Mouse (Mus musculus) brain, embryonic 14.5 days (tissue): ENCODE results near the gene Hspd1. TPM values are rescaled to one million over a fixed set of nuclear protein-coding genes. Genes with fewer than 3 reads are reported as not detected.
A peak's percentile ranks its signal among the peaks of the same experiment; 100 is the strongest.
"Not testable (repeated sequence)": the region's sequence is repeated elsewhere in the genome, so short reads cannot be mapped to it uniquely, and the experiment has no call there.

Experiments
- DNase-seq: peaks from one replicate; pipeline ENCODE4 v3.0.0-alpha.2; 2011; ENCODE audit warnings: low read depth
- CTCF ChIP-seq: fragments of 200-500 bp; IDR thresholded peaks from 2 replicates; pipeline ENCODE4 v1.5.1; 2012; ENCODE audit warnings: inconsistent platforms, mild to moderate bottlenecking, moderate library complexity, borderline replicate concordance; ENCODE audit not compliant: insufficient read depth, insufficient read length; ENCODE audit errors: extremely low read depth
- POLR2A ChIP-seq: fragments of 200-500 bp; IDR thresholded peaks from 2 replicates; pipeline ENCODE4 v1.6.1; 2012; ENCODE audit warnings: mild to moderate bottlenecking, inconsistent platforms, borderline replicate concordance; ENCODE audit not compliant: poor library complexity, insufficient read depth, insufficient read length, severe bottlenecking; ENCODE audit errors: extremely low read depth
- polyA plus RNA-seq: library from polyadenylated mRNA; depleted of rRNA; stranded (reverse); fragments of >200 nt; gene quantifications from 2 replicates; pipeline ENCODE4 v1.2.3, GENCODE M21; 2012; rRNA removed

The Hspd1 gene
- 108 and 128 TPM in 2 replicates for polyA plus RNA-seq

DNA sequence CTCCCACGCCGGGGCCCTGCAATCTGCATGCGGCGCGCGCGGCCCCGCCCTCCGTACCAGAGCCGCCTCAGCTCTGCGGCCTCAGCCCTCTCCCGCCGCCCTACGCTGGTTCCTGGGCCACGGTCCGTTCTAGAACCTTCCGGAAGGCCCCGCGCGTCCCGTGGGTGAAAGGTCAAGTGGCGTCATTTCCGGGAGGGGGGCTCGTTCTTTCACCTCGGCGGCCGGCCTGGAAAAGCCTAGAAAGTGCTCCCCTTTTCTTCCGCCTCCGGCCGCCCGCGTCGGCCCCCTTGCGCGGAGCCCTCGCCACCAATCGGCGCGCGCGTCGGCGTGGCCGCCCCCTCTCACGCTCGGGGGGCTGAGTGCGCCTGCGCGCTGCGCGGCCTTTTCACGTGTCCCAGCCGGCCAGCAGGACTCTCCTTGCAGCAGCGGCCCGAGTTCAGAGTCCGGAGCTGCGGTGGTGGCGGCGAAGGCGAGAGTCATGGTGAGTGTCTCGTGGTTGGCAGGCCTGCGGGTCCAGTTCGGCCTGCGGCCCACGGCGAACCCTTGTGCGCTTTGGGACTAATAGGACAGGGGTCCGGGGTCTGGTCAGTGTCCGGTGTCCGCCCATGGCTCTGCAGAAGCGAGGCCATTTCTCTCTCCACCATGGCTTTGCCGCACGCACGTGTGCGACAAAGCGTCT lies at the start of gene Hspd1, which contains the start of gene Hspe1:
TSS of gene Hspd1 (minus strand) at position 312 of the 679 bp plus-strand sequence.
TSS of gene Hspe1 (plus strand) at position 201 of the 679 bp plus-strand sequence.
- DNase-seq, result peak; percentile 99
- TF ChIP-seq POLR2A (peak; percentile 32; the same call in 1 of the 2 replicates), CTCF (no peak)

DNA sequence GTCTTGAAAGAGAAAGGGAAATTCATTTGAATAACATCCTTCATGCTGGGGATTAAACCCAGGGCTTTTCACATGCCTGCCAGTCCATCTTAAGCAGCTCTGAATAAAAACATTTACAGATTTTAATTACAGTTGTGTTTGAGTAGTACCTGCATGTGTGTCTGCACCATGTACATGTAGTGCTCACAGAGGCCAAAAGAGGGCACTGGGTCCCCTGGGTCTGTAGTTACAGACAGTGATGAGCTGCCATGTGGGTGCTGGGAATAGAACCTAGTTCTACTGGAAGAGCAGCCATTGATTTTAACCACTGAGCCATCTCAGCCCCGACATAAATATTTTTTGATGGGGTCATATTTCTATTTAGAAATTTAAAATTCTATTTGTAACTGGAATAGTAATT lies 47.8 kb upstream of the Hspd1 start:
- DNase-seq, result no peak
- no peak for TF ChIP-seq POLR2A

DNA sequence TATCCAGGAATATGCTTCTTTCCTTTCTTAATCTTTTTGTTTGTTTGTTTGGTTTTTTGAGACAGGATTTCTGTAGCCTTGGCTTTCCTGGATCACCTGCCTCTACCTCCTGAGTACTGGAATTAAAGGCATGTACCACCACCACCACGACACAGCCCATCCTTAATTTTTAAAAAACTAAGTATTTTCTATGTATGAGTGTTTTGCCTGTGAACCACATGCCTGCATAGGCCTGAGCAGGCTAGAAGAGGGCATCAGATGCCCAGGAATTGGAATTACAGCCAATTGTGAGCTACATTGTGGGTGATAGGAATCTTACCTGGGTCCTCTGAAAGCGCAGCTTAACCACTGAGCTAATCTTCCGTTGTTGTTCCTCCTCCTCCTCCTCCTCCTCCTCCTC lies 46.3 kb upstream of the Hspd1 start:
- no peak for DNase-seq
- TF ChIP-seq CTCF (no peak), POLR2A (no peak)

DNA sequence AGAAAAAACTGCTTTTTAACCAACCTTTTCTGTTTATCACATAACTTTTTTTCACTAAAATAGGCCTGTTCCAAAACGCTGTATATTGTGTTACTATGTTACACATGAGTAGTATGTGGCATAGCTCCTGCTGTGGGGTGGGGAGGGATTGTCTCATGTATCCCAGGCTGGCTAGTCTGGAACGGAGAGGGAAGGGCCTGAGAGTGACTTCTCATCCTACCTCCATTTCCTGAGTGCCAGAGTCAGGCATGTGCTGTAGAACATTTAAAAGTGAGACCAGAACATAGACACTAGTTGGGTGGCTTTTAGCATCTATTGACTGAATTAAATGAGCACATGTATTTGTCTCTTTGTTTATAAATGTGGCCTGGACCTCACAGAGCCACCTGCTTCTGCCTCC lies 45.1 kb upstream of the Hspd1 start:
- DNase-seq, result no peak
- TF ChIP-seq POLR2A, result no peak
- no peak for TF ChIP-seq CTCF

- TF ChIP-seq CTCF (no peak), POLR2A (no peak)
- DNase-seq, result no peak
Measured at GRCm38 (mm10) chr1:55132308-55132707, 44.3 kb upstream of the Hspd1 start.

DNA sequence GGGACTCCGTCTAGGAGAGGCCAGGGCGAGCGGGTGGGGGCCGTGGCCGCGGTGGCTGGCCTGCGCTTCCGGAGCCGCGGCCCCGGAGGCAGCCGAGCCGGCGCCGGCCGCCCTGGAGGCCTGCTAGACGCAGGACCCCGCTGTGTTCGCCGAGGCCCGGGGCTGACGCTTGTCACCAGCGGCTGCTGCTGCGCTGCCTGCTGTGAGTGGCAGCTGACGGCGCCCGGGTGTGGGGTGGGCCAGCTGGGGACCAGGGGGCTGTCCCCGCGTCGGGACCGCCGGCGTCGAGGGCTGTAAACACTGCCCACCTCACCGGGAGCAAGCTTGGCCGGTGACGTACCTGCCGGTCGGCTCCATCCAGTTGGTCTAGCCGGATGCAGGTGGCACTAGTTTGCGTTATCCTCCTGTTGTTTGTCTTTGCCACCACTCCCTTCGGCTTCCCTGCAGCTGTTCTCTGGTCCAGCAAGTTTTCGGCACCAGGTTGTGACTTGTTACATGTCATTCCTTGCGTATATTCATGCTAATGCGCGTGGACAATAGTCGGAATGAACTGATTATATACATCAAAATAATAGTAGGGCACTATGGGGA lies 43.5 kb upstream of the Hspd1 start:
- TF ChIP-seq POLR2A, result no peak
- TF ChIP-seq CTCF, result no peak
- no peak for DNase-seq

- TF ChIP-seq CTCF (no peak), POLR2A (peak; percentile 64; the same call in 1 of the 2 replicates)
- DNase-seq, result peak; percentile 97
Measured at GRCm38 (mm10) chr1:55130943-55131401, 42.9 kb upstream of the Hspd1 start, which contains the start of gene Mob4. TSS of gene Mob4 (plus strand) at chr1:55131231.

DNA sequence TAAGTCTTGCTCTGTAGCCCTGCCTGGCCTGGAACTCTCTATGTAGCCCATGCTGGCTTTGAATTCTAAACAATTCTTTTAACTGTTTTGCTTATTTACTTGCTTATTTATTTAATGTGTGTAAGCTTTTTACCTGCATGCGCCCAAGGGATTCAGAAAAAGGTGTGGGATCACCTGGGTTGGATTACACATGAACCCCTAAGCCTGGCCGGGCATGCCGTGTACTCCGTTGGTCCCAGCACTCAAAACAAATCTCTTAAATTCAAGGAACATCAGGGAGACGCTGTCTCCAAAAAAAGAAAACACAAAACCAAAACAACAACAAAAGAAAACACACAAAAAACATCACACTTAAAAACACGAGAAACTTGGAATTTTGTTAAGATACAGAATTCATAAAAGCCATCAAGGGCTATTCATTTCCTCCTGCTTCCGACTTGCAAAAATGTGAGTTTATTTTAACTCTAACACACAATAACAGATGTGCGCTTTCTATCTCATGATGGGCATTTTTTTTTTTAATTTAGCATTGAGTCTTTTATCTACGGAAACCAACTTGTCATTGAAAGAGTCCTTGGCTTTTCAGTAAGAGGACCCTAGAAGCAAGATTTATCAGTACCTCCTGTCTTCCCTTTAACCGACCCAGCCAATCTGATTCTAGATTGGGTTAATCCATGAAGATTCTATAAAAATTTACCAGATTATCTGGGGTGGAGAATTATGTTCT lies 42.3 kb upstream of the Hspd1 start:
- no peak for DNase-seq
- TF ChIP-seq POLR2A (no peak), CTCF (no peak)

DNA sequence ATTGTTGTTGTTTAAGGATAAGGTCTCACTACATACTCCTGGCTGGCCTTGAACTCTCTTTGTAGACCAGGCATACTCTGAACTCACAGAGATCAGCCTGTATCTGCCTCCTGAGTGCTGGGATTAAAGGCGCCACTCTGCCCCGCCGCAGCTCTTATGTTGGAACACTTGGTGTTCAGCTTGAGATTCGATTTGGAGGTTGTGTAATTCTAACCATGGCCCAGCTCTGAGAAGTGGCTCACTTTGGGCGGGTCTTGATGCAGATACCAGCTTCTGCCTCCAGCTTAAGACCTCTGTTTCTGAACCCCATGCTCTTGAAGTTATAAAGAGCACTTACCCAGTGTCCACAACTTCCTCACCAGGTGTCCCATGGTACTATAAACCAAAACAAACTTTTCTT lies 41.7 kb upstream of the Hspd1 start:
- no peak for DNase-seq
- TF ChIP-seq CTCF (no peak), POLR2A (no peak)

DNA sequence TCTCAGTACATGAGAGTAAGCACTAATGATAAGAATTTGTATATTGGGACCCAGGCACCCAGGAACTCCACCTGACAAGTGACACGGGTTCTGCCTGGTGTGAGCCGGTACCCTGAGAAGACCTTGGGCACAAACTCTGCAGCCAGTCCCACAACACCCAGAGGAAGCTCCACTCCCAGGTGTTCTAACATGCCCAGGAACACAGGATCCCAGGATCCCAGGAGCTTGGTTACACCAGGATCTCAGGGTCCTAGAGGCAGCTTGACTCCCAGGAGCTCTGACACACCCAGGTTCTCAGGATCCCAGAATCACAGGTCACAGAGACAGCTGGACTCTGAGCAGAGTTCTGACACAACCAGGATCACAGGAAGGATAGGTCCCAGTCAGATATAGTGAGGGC lies 36.1 kb upstream of the Hspd1 start:
- not testable (repeated sequence) for DNase-seq

DNA sequence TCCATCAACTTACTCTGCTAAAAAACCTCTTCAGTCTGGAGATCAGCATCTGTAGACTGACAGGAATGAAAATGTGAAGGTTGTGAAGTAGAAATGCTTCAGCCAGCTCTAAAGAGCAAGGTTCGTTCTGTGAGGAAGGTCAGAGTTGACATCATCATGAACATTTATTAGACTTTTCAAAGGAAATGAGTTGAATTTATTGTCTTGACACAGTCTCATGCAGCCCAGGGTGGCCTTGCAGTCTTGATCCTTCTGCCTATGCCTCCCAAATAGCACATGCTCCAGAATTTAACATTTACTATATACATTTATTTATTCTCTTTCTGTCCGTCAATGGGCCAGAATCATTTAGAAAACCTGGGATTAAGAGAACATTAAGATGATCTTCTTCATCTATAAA lies 35.5 kb upstream of the Hspd1 start:
- no peak for DNase-seq

DNA sequence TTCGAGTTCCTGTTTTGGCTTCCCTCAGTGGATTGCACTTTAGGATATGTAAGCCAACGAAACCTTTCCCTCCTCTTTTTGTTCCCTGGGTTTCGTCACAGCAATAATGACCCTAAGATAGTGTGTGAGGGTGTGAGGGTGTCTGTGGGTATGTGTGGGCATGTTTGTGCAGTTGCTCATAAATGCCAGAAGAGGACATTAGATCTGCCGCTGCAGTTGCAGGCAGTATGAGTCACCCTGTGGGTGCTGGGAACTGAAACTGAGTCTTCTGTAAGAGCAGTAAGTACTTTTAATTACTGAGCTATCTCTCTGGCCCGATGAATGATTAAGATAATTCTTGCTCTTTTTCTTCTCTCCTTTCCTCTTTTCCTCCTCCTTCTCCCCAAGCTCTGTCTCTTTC lies 35.0 kb upstream of the Hspd1 start:
- DNase-seq, result no peak
- TF ChIP-seq POLR2A, result no peak
- TF ChIP-seq CTCF, result no peak

More for the DNA sequence above, 35.5 kb upstream of the Hspd1 start:
- TF ChIP-seq CTCF (no peak), POLR2A (no peak)

DNA sequence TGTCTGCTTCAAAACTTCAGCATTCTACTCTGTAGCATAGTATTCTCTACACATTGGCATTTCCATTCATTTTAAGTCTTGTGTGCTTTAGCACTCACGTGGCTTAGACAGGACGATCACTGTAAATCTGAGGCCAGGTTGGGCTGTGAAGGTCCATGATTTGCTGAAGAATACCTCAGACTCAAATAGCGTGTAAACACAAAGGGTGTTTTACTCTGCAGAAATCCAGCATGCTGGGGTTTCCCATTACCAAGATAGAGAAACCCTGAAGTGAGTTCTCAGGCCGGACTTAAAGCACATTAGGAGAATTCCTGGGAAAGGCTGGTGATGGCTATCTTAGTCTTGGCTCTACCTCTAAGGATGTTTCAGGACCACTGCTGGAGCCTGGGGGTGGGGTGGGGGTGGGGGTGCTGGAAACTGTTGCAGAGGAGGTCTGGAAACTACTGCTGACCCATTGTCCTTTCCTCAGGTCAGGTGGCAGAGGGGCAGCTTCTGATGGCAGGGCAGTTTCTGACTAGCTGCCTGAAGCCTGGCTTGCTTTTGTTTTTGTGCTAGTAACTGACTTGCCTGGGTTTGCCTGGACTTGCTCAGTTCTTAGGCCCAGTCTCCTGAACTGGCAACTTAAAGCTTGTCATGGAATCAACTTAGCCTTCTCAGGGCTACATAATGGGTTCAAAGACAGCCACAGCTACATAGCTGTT lies 21.2 kb upstream of the Hspd1 start:
- no peak for TF ChIP-seq POLR2A
- no peak for TF ChIP-seq CTCF
- no peak for DNase-seq

- peak; percentile 3 for DNase-seq
- TF ChIP-seq POLR2A (no peak), CTCF (no peak)
Measured at GRCm38 (mm10) chr1:55108473-55108872, 20.4 kb upstream of the Hspd1 start.

GRCm38 (mm10) chr1:55107644-55108043 lies 19.6 kb upstream of the Hspd1 start:
- no peak for DNase-seq
- TF ChIP-seq POLR2A, result no peak
- TF ChIP-seq CTCF, result no peak
